Mouse (Mus musculus): ENCODE measurements around the gene Sipa1l2. TPM values are rescaled to one million over a fixed set of nuclear protein-coding genes. Genes with fewer than 3 reads are reported as not detected.

Sipa1l2 gene
- polyA plus RNA-seq (2015; fragmentation: Nextera tagmentation; extraction: Ambion mirVana) = 26.7 and 27.2 TPM in 2 replicates

GRCm38 (mm10) chr8:125569533-125570365 is at the start of gene Sipa1l2:
TSS of gene Sipa1l2 (minus strand) at chr8:125569808.
- no peaks in the 10 kb centered on the region for H3K36me3 ChIP-seq (ENCODE audit: poor library complexity, severe bottlenecking)
- H3K27me3 ChIP-seq = no peaks in the 10 kb centered on the region
- peak within 1 kb of the TSS; percentile 80 for H3K4me2 ChIP-seq
- ATAC-seq = peak; percentile 90
- under 1% methylated on average over 93 of the region's 129 CpGs for WGBS
- peak within 1 kb of the TSS; percentile 90 for H3K9ac ChIP-seq
- peaks cover 41% of the 10 kb centered on the region for H3K4me1 ChIP-seq
- peak within 1 kb of the TSS; percentile 78 for H3K4me3 ChIP-seq
- H3K9me3 ChIP-seq (replicated peaks) = no peaks in the 10 kb centered on the region
- H3K27ac ChIP-seq = peak within 1 kb of the TSS; percentile 74

GRCm38 (mm10) chr8:125618543-125619335 is 49.1 kb upstream of the Sipa1l2 start:
- Histone ChIP-seq H3K36me3 (ENCODE audit: poor library complexity, severe bottlenecking) (no peaks in the 10 kb centered on the region), H3K9ac (no peak overlapping the region), H3K9me3 (replicated peaks) (no peaks in the 10 kb centered on the region), H3K4me1 (peaks cover 14% of the 10 kb centered on the region), H3K27ac (no peak overlapping the region), H3K4me3 (no peak overlapping the region), H3K4me2 (no peak overlapping the region), H3K27me3 (no peaks in the 10 kb centered on the region)
- ATAC-seq = no peak
- 80% methylated on average over 16 of the region's 16 CpGs for WGBS

- Histone ChIP-seq H3K36me3 (ENCODE audit: poor library complexity, severe bottlenecking) (no peaks in the 10 kb centered on the region), H3K27me3 (no peaks in the 10 kb centered on the region), H3K4me3 (no peak overlapping the region), H3K9me3 (replicated peaks) (no peaks in the 10 kb centered on the region), H3K4me2 (no peak overlapping the region), H3K9ac (no peak overlapping the region), H3K27ac (no peak overlapping the region), H3K4me1 (peaks cover 8% of the 10 kb centered on the region)
- WGBS = 87% methylated on average over 5 of the region's 5 CpGs
- ATAC-seq = no peak
Measured at GRCm38 (mm10) chr8:125616935-125617334, 47.3 kb upstream of the Sipa1l2 start.

GRCm38 (mm10) chr8:125616039-125616438 is 46.4 kb upstream of the Sipa1l2 start:
- Histone ChIP-seq H3K36me3 (ENCODE audit: poor library complexity, severe bottlenecking) (no peaks in the 10 kb centered on the region), H3K27me3 (no peaks in the 10 kb centered on the region), H3K4me1 (peaks cover 12% of the 10 kb centered on the region), H3K27ac (no peak overlapping the region), H3K4me2 (no peak overlapping the region), H3K4me3 (no peak overlapping the region), H3K9me3 (replicated peaks) (no peaks in the 10 kb centered on the region), H3K9ac (no peak overlapping the region)
- no peak for ATAC-seq
- 86% methylated on average over 3 of the region's 3 CpGs for WGBS

- Histone ChIP-seq H3K9me3 (replicated peaks) (no peaks in the 10 kb centered on the region), H3K4me3 (no peak overlapping the region), H3K27ac (no peak overlapping the region), H3K4me2 (no peak overlapping the region), H3K36me3 (ENCODE audit: poor library complexity, severe bottlenecking) (no peaks in the 10 kb centered on the region), H3K27me3 (no peaks in the 10 kb centered on the region), H3K4me1 (0 out of 2 replicates have a peak, but pooled peaks cover 5% of the 10 kb centered on the region), H3K9ac (no peak overlapping the region)
- 97% methylated on average over 2 of the region's 2 CpGs for WGBS
- ATAC-seq = no peak
Measured at GRCm38 (mm10) chr8:125613552-125613951, 43.9 kb upstream of the Sipa1l2 start.

GRCm38 (mm10) chr8:125611799-125612560 is 42.4 kb upstream of the Sipa1l2 start:
- no peak overlapping the region for H3K4me2 ChIP-seq
- 0 out of 2 replicates have a peak, but pooled peaks cover 5% of the 10 kb centered on the region for H3K4me1 ChIP-seq
- H3K27me3 ChIP-seq = no peaks in the 10 kb centered on the region
- H3K27ac ChIP-seq = no peak overlapping the region
- H3K9me3 ChIP-seq (replicated peaks) = no peaks in the 10 kb centered on the region
- H3K4me3 ChIP-seq = no peak overlapping the region
- H3K9ac ChIP-seq = no peak overlapping the region
- no peaks in the 10 kb centered on the region for H3K36me3 ChIP-seq (ENCODE audit: poor library complexity, severe bottlenecking)
- WGBS = 87% methylated on average over 21 of the region's 21 CpGs
- no peak for ATAC-seq

- WGBS = 82% methylated on average over 10 of the region's 10 CpGs
Measured at GRCm38 (mm10) chr8:125611024-125611798, 41.6 kb upstream of the Sipa1l2 start.

GRCm38 (mm10) chr8:125609737-125610136 is 40.1 kb upstream of the Sipa1l2 start:
- no peaks in the 10 kb centered on the region for H3K36me3 ChIP-seq (ENCODE audit: poor library complexity, severe bottlenecking)
- H3K4me1 ChIP-seq = 0 out of 2 replicates have a peak, but pooled peaks cover 5% of the 10 kb centered on the region
- no peak overlapping the region for H3K9ac ChIP-seq
- no peak overlapping the region for H3K27ac ChIP-seq
- H3K9me3 ChIP-seq (replicated peaks) = no peaks in the 10 kb centered on the region
- H3K4me2 ChIP-seq = no peak overlapping the region
- no peak for ATAC-seq
- no peaks in the 10 kb centered on the region; the same call in 1 of the 2 replicates for H3K27me3 ChIP-seq
- H3K4me3 ChIP-seq = no peak overlapping the region
- 87% methylated on average over 6 of the region's 6 CpGs for WGBS

More at GRCm38 (mm10) chr8:125611024-125611798, 41.6 kb upstream of the Sipa1l2 start:
- H3K27ac ChIP-seq = no peak overlapping the region
- H3K27me3 ChIP-seq = no peaks in the 10 kb centered on the region
- H3K9ac ChIP-seq = no peak overlapping the region
- no peak overlapping the region for H3K4me2 ChIP-seq
- no peaks in the 10 kb centered on the region for H3K36me3 ChIP-seq (ENCODE audit: poor library complexity, severe bottlenecking)
- no peak for ATAC-seq
- H3K9me3 ChIP-seq (replicated peaks) = no peaks in the 10 kb centered on the region
- H3K4me1 ChIP-seq = 0 out of 2 replicates have a peak, but pooled peaks cover 5% of the 10 kb centered on the region
- H3K4me3 ChIP-seq = no peak overlapping the region

GRCm38 (mm10) chr8:125607714-125608223 is 38.2 kb upstream of the Sipa1l2 start:
- H3K4me2 ChIP-seq = no peak overlapping the region
- 89% methylated on average over 4 of the region's 4 CpGs for WGBS
- H3K4me1 ChIP-seq = 0 out of 2 replicates have a peak, but pooled peaks cover 5% of the 10 kb centered on the region
- H3K9ac ChIP-seq = no peak overlapping the region
- ATAC-seq = no peak
- no peak overlapping the region for H3K4me3 ChIP-seq
- H3K36me3 ChIP-seq (ENCODE audit: poor library complexity, severe bottlenecking) = no peaks in the 10 kb centered on the region
- H3K27ac ChIP-seq = no peak overlapping the region
- H3K27me3 ChIP-seq = no peaks in the 10 kb centered on the region; the same call in 1 of the 2 replicates
- no peaks in the 10 kb centered on the region for H3K9me3 ChIP-seq (replicated peaks)

- H3K4me3 ChIP-seq = no peak overlapping the region
- H3K9ac ChIP-seq = no peak overlapping the region
- no peaks in the 10 kb centered on the region for H3K9me3 ChIP-seq (replicated peaks)
- no peaks in the 10 kb centered on the region for H3K36me3 ChIP-seq (ENCODE audit: poor library complexity, severe bottlenecking)
- no peak overlapping the region for H3K4me2 ChIP-seq
- 70% methylated on average over 3 of the region's 3 CpGs for WGBS
- 0 out of 2 replicates have a peak, but pooled peaks cover 5% of the 10 kb centered on the region for H3K4me1 ChIP-seq
- no peak for ATAC-seq
- H3K27me3 ChIP-seq = no peaks in the 10 kb centered on the region; the same call in 1 of the 2 replicates
- no peak overlapping the region for H3K27ac ChIP-seq
Measured at GRCm38 (mm10) chr8:125606937-125607336, 37.3 kb upstream of the Sipa1l2 start.

Data from forebrain, embryonic 13.5 days (tissue).